Mouse (Mus musculus) embryo, embryonic 9.5 days (tissue): ENCODE data around the gene Sh3d19.

Source experiments
- DNase-seq: peaks from one replicate; pipeline ENCODE4 v3.0.0-alpha.2; 2017; ENCODE audit errors: extremely low spot score

Gene Sh3d19

DNA sequence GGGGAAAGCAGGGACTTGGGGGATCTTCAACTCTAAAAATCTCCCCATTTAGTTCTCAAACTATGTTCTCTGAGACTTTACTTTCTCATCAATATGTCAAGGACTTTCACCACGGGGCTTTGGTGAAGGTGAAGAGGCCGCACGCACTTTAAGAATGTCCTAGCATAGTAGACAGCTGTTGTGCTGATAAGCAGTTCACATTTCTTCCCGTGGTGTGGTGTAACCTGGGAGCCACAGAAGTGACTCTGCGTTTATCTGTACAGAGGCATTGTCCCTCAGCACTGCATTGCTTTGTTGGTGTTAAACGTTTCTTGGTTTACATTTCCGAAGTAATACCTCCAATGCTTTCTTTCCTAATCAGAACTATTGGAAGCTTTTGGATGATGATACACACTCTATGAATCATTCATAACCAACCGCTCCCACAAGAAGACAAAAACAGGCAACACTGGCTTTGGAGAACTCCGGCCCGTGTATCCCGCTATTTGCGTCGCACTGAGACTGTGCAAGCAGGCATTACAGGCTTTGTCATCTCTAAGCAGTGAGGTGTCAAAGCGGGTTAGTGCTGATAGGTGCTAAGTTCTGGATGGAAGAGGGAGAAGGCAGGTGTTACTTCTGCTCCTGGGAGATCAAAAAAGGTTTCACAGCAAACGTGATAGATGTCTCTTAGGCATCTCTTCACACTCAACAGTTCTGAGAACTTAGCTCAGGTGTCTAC is 57.9 kb downstream of the Sh3d19 start:
- no peak for DNase-seq

DNA sequence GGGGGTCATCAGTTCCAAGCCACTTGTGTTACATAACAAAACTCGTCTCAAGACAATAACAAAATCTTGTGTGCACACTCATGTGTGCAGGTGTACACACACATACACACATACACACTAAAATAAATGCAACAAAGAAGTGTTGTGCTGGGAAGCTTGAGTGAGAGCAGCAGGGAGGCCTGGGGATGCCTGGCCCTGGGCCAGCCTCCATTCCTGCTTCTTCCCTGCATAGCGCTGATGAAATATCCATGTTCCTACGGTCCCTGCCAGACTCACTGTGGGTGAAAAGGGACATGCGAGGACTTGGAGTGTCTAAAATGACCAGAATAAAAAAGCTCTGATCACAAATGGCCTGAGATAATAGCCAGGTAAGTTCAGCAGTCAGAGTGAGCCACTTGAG is 59.7 kb downstream of the Sh3d19 start:
- no peak for DNase-seq

DNA sequence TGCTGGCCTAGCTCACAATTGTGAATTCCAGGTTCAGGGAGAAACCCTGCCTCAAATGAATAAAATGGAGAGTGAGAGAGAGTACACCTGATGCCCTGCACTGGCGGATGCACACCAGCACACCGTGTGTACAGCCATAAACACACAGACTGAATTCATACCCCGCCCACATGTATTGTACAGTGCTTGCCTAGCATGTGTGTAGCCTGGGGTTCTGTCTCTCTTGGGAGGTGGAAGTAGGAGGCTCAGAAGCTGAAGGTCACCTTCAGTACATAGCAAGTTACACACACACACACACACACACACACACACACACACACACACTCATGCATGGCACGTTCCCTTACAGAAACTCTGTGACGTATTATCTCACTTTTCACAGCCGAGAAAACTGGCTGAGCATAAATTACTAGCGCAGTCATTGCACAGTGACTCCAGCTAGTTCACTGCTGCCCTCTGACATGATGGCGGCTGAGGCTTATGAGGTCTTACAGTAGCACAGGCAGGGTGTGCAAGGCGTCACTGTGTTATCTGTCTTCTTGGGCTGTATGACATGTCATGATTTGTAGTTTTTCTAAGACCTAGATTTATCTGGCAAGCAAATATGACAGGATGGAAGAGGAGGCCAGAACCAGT is 62.7 kb downstream of the Sh3d19 start:
- no peak for DNase-seq

DNA sequence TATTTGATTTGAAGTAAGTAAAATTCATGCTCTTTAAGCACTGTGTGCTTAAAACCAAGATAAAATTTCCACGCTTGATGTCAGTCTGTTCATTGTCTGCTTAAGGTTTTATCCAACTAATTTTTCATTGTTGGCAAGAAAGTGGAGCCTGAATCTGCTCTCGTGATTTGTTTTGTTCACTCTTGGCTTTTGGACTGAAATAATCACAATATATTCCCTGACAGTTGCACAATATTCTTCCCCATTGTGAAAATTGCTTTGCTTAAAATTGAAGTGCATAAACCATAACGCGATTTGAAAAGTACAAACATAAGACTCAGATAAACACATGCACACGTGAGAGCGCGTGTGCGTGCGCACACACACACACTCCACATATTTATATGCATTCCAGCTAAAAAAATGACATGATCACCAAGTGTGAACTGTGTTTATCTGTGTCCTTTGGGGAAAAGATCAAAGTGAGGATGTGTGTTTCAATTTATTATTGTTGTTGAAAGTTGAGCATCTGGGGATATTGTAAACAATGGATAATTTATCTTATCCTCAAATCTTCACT is 67.1 kb downstream of the Sh3d19 start:
- DNase-seq, result no peak

DNA sequence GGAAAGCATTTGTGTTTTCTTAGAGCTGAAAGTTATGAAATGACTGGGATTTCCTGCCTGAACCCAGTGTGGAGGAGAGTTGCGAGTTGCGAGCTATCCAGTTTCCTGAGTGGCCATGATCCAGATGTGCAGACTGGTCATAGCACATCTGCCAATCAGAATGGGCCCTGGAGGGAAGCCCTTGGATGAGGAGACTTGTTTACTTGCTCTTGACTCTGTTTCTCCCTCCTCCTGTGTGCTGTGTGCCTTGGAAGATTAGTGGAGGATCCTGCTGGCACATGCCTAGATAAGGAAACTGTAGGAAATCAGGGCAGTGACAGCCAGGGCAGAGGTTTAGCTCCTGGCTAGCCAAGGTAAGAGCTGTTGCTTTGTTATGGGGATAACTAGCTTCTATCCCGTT is 67.7 kb downstream of the Sh3d19 start:
- no peak for DNase-seq

DNA sequence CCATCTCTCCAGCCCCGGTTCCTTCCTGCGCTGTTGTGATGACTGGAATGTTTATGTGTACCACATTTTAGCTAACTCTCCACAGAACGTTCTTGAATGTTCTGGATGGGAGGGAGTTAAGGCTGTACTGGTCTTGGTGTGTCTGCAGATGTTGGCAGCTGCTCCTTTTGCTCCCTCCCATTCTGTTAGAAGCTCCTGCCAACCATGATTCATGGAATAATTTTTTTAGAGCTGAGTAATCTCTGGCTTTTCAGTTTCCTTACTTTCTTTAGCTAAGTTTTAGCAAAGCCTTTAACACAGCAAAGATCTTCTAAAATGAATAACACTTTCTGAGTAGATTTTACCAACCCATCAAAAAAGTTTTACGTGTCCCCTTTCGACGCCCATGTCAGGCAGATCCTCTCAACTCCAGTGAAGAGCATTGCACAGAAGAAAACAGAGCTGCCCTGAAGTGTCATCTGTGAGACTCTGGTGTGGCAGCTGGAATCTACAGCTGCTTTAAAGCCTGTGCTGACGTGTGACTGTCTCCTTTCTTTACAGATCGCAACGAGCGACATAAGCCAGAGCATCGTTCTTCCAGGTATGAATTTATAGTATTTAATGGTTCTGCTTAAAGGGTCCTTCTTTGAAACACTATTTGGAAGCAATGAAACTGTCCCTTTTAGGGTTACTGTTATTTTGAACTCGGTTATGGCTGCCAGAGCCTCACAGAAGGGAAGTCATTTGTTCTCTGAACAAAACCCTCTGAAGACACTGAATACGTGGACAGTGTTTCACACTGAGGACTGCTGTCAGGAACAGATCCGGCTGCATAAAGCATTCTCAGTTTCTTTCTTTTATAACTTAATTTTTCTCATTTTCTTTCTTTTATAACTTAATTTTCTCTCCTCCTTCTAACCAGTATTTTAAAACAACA is 69.6 kb downstream of the Sh3d19 start:
- DNase-seq, result no peak

DNA sequence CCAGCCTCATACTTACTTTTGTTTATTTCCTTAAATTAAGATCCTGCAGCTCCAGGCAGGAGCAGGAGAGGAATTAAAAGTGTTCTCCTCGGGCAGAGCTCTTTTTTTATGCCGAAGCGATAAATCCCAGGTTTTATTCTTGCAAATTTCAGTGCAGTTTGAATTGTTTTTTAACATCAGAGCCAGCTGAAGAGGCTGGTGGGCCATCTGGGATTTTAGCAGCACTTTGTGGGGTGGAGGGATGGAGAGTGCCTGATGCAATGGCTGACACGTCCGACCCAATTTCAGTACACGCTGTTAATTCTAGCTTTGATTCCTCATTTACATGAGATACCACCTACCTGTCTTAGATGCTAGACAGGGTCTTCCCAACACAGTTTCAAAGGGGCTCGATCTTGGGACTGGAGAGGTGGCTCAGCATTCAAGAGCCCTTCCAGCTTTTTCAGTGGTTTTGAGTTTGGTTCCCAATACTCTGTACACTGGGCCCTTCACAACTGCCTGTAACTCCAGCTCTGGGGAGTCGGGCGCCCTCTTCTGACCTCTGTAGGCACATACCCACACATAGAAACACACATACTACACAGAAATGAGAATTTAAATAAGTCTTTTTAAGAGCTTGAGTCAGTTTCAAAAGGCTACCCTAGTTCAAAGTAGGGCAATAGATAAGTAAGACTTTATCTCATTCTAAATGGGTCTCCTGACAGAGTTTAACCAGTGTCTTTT is 76.9 kb downstream of the Sh3d19 start:
- no peak for DNase-seq

DNA sequence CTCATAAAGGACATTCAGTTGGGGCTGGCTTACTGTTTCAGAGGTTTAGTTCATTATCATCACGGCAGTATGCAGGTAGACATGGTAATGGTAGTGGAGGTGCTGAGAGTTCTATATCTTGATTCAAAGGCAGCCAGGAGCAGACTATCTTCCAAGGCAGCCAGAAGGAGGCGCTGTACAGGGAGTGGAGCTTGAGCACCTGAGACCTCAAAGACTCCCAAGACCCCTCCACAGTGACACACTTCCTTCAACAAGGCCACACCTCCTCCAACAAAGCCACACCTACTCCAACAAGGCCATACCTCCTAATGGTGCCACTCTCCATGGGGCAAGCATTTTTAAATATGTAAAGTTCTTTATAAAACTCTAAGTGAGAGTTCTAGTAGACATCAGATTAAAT is 78.1 kb downstream of the Sh3d19 start:
- no peak for DNase-seq

DNA sequence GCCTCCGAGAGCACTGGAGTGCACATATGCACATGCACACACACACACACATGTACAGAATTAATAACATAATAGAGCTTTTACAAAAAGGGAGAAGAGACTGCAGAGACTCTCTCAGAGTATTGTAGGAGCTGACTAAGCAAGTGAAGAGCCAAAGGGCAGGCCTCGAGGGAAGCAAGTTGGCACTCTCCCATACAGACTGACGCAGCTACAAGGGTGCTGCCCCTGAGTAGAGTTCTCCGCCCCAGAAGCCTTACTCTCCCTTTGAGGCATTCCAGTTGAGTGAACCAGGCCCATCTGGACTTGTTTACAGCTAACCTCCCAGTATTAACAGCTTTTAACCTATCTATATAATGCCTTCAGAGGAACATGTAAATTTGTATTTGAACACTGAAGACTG is 85.8 kb downstream of the Sh3d19 start:
- DNase-seq, result no peak

DNA sequence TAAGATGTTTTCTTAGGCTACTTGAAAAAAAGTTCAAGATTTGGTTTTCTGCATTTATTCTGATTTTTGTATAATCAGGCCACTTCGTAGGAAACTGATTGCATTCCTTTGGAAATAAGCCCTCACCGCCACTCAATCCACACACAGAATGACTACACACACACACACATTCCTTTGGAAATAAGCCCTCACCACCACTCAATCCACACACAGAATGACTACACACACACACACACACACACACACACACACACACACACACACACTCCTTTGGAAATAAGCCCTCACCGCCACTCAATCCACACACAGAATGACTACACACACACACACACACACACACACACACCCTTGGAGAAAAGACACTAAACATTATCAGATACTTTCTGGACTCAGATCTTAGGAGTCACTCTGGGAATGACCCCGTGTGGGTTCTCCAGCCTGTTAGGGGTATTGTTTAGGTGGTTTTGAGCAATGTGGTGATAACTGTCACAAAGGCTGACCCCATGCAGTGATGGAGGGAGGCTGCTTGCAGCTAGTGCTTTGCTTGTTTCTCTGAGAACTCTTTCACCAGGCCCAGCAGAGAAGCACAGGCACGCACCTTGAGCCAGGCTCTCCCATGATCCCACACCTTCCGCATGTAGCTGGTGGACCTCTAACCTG is 86.7 kb downstream of the Sh3d19 start:
- no peak for DNase-seq

DNA sequence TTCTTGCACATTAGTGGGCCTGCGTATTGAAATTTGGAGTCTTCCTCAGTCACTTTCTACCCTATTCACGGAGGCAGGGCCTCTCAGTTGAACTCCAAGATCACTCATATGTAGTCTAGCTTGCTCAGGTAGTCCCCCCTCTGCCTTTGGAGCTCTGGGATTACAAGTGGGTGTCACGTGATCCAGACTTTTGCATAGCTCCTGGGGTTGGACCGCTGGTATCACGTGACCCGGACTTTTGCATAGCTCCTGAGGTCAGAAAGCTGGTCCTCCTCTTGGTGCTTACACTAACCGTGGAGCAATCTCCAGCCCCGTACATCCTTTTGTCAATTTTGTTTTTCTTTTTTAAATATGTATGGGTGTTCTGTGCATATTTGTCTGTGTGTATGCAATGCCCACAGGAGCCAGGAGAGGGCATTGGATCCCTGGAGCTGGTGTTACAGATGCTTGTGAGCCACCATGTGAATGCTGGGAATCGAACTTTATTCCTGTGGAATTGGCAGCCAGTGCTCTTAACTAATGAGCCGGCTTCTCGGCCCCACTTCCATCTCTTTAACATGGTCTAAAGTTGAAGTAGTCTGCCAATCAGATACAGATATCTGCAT is 98.8 kb downstream of the Sh3d19 start:
- DNase-seq, result no peak

DNA sequence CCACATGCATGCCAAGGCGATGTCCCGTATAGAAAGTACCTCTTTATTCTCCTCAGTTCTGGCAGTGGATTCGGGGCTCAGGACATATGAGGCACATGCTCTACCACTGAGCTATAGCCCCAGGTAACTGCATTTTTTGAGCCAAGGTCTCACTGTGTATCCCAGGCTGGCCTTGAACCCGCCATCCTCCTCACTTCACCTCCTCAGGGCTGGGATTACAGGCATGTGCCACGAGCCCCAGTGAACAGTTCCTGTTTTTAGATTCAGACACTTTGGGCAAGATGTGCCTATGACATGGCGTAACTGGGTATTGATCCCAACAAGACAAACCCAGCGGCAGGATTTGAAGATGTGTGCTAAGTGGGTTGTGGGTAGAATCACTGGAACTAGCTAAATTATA is 99.9 kb downstream of the Sh3d19 start:
- no peak for DNase-seq

DNA sequence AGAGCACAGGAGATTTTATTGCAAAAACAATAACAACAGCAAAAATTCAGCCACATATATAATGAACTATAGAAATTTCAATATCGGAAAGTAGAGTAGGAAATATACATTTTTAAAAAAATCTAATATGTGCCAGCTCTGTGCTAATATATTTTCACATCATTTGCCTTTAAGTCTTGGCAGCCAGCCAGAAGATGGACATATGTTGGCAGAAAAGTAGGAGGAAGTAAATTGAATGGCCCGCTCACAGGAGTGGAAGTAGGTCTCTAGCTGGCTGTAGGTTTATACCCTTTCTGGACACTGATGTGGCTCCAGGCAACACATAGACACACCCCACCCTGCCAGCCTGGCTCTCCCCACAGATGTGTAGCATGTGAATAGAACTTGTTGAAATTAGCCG is 101.2 kb downstream of the Sh3d19 start:
- DNase-seq, result no peak

DNA sequence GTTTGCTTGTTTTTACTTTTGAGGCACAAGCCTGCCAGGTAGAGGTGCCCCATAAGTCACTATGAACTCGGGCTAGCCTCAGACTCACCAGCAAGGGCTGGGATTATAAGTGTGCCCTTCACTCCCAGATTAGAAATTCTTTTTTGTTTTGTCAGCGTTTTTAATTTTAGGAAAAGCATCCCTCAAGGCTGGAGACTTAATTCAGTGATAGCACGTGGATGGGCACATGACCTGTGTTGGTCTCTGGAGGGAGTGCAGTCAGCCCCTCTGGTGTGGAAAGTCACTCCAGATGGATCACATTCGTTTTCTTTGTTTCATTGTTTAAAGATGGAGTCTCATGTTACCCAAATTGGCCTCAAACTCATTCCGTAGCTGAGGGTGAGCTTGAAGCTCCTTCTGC is 102.0 kb downstream of the Sh3d19 start:
- no peak for DNase-seq

DNA sequence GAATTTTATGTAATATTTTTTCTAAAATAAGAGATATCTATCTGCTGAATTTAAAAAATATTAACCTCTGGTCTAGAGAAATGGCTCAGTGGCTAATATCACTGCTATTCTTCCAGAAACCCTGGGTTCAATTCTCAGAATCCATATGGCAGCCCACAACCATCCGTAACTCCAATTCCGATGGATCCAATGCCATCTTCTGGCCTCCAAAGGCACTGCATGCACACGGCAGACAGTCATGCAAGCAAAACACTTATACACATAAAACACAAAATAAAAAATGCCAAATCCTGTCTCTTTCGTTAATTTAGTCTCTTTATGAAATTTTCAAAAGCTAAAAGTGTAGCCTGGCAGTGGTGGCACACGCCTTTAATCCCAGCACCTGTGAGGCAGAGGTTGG is 104.7 kb downstream of the Sh3d19 start:
- DNase-seq, result no peak

DNA sequence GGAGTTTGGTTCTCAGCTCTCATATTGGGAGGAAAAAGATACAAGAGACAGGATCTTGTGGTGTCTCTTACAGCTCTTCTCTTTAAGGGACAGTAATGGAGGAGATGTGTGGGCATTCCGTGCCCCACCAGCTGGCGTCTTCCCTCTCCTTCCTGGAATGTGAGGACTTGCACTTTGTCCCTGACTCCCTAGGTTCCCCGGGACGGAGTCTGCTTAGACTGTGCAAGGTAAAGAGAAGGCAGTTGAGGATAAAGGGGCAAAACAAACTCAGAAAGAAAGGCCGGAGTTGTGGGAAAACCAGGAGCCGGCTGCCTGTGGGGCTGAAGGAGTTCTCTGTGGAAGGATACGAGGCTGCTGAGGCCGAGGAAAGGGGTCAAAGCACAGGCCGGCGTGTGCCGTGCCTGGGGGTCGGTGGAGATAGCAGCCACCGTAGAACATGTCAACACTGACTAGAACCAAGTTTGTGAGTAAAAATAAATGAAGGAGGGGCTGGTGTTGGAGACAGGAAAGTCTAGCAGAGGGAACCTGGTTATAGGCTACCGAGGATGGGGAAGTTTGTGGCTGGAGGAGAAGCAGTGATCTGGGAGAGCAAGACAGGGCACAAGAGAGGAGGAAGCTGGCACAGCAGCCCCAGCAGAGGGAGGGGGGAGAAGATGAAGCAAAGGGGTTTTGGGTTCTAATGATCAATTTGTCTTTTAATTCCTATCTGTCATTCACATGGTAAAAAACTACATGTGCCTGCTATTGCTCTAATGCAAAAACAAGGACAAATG is 105.8 kb downstream of the Sh3d19 start:
- DNase-seq, result no peak

DNA sequence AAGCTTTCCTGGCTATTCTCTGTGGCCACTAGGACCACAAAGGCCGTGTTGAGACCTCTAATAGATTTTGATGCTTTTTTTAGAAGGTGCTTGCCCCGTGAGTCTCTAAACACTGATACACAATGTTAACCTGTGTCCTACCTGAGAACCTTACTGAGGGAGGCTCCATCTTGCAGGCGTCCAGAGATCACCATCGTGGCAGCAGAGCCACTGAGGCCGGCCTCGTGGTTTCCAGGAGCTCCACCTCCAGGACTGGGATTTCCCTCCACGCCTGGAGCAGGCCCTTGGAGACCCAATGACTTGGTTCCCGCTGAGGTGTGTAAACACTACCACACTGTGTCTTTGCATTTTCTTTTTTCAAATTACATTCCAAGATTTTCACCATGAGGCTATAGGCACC is 112.1 kb downstream of the Sh3d19 start:
- no peak for DNase-seq

DNA sequence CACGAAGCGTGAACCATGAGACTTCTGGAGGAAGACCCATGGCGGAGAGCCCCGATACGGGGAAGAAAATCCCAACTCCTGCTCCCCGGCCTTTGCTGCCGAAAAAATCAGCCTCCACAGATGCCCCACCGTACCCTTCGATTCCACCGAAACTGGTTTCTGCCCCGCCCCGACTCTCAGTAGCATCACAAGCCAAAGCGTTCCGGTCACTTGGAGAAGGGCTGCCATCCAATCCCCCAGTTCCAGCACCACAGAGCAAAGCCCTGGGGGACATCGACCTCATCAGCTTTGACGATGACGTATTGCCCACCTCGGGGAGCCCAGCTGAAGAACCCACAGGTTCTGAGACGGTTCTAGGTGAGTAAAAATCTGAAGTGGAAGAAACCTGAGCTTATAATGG is 114.1 kb downstream of the Sh3d19 start:
- DNase-seq, result no peak

DNA sequence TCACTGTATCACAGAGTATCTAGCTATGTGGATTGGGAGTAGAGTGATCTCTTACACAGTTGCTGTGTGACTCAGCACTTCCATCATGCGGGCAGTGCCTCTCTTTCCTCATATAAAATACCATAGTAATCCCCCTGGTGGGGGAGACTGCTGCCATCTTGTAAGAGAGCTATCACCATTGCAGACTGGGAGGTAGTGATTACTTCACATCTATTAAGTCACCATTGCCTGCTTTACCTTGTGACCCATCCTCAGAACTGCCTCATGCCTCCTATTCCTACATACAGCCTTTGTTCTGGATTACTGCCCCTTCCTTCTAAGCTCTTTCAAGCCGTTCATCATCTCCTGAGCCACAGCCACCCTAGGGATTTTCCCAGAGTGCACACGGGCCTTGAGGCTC is 117.0 kb downstream of the Sh3d19 start:
- no peak for DNase-seq

DNA sequence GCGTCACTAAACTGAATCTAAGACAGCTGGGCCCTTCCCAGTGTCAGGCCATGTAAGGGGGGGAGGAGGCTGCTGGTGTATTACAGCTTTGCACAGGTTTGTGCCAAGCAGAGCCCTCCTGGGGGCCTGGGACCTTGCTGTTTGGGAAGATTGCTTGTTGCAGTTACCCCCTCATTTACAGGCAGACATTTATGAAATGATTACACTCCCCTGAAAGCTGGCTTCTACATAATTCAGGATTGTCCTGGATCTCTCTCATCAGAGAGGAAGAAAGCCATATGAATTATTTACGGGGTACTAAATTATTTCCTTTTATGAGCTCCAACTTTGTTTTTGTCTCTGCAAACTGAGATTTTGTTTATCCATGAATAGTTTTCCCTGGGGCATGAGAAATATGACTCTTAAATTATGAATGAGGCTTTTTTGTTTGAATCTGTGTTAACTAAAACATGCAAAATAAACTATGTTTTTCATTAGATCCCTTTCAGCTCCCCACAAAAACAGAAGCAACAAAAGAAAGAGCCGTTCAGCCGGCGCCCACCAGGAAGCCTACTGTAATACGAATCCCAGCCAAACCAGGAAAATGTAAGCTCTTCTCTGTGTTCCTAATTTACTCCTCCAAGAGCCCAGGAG is 122.4 kb downstream of the Sh3d19 start:
- no peak for DNase-seq
